8 mouse cellular contexts compared by ENCODE assay signal in the genomic region with DNA sequence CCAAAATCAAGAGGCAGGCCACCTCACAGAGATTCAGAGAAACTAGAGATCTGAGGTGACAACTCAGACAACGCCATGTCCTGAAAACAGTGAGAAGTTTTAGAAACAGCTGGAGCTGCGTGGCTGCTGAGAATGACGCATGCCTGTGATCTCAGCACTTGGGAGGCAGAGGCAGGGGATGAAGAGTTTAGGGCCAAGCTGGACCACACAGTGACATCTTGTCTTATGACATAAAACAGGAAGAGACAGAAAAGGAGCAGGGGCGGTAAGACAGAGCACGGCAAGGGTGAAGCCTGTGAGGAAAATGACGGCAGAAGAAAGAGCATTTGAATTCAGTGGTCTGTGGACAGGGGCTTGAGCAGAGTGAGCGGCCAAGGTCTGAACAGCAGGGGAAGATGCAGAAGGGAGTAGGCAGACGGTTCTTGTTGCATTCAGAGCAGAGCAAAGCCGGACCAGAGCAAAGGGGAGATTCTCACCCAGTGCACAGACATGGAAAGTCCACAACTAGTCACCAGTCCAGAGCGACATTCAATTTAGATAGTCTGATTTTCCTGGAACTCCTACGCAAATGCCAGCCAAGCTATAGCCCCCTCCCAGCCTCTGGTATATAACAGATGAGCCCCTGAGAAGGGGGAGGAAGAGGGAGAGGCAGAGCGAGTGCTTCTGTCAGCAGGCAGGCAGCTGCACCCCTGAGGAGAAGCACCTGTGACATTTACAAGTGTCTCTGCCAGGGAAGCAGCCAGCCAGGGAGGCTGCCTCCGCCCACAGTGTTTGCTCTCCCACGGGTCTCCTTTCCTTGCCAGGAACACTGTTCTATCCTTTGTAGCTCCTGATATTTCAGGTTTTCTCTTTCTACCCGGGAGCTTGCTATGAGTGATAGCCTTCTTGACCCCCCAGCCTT. TPM values are rescaled to one million over a fixed set of nuclear protein-coding genes. Genes with fewer than 3 reads are reported as not detected.
DNase-seq lines count a peak whose midpoint lies in the region; ATAC-seq and TF ChIP-seq lines count a peak whose summit lies in the region.

No protein-coding gene starts in this region.

- no peaks in the 10 kb centered on the region for H3K36me3 ChIP-seq in forebrain, embryonic 13.5 days (ENCODE audit: poor library complexity, severe bottlenecking)
- no peaks in the 10 kb centered on the region for H3K36me3 ChIP-seq in forebrain, embryonic 15.5 days
- H3K36me3 ChIP-seq in midbrain, postnatal 0 days (ENCODE audit: insufficient read depth, low read length): no peaks in the 10 kb centered on the region

- H3K4me1 ChIP-seq in forebrain, embryonic 13.5 days: no peaks in the 10 kb centered on the region
- H3K4me1 ChIP-seq in forebrain, embryonic 15.5 days: peaks cover 8% of the 10 kb centered on the region
- H3K4me1 ChIP-seq in midbrain, postnatal 0 days (ENCODE audit: insufficient read depth, low read length): no peaks in the 10 kb centered on the region

- WGBS in forebrain, embryonic 13.5 days: 57% methylated on average over 15 of the region's 15 CpGs
- 58% methylated on average over 15 of the region's 15 CpGs for WGBS in forebrain, embryonic 15.5 days
- 50% methylated on average over 15 of the region's 15 CpGs for WGBS in midbrain, postnatal 0 days

- no peak overlapping the region for H3K27ac ChIP-seq in forebrain, embryonic 13.5 days
- H3K27ac ChIP-seq in forebrain, embryonic 15.5 days (replicated peaks): no peak overlapping the region
- no peak overlapping the region for H3K27ac ChIP-seq in midbrain, postnatal 0 days (ENCODE audit: low read depth, low read length)

- ATAC-seq in forebrain, embryonic 13.5 days: 0 out of 2 replicates have a peak, but pooled peaks have one; percentile 36
- no peak for ATAC-seq in forebrain, embryonic 15.5 days (replicated peaks)
- ATAC-seq in midbrain, postnatal 0 days (ENCODE audit: low FRiP score): no peak
- ATAC-seq in CD4-positive, CD25-positive, alpha-beta regulatory T cell, adult 4 months: no peak

- H3K4me2 ChIP-seq in forebrain, embryonic 13.5 days: no peak overlapping the region
- H3K4me2 ChIP-seq in forebrain, embryonic 15.5 days (replicated peaks): no peak overlapping the region
- no peak overlapping the region for H3K4me2 ChIP-seq in midbrain, postnatal 0 days (ENCODE audit: low read depth, low read length, poor library complexity, severe bottlenecking)

- no peaks in the 10 kb centered on the region for H3K9me3 ChIP-seq in forebrain, embryonic 13.5 days (replicated peaks)
- no peaks in the 10 kb centered on the region for H3K9me3 ChIP-seq in forebrain, embryonic 15.5 days
- no peaks in the 10 kb centered on the region for H3K9me3 ChIP-seq in midbrain, postnatal 0 days (ENCODE audit: low read length)

- no peaks in the 10 kb centered on the region for H3K27me3 ChIP-seq in forebrain, embryonic 13.5 days
- H3K27me3 ChIP-seq in forebrain, embryonic 15.5 days: no peaks in the 10 kb centered on the region
- no peaks in the 10 kb centered on the region for H3K27me3 ChIP-seq in midbrain, postnatal 0 days (ENCODE audit: insufficient read depth, low read length)

- H3K9ac ChIP-seq in forebrain, embryonic 13.5 days: no peak overlapping the region
- H3K9ac ChIP-seq in forebrain, embryonic 15.5 days (replicated peaks): no peak overlapping the region
- H3K9ac ChIP-seq in midbrain, postnatal 0 days (replicated peaks; ENCODE audit: low read length, poor library complexity, severe bottlenecking): no peak overlapping the region

- no peak overlapping the region for H3K4me3 ChIP-seq in forebrain, embryonic 13.5 days
- H3K4me3 ChIP-seq in forebrain, embryonic 15.5 days: no peak overlapping the region
- H3K4me3 ChIP-seq in midbrain, postnatal 0 days (ENCODE audit: low read depth, low read length): no peak overlapping the region

- peak; percentile 53 for DNase-seq in urinary bladder, postnatal 14 days (ENCODE audit: low spot score)
- no peak for DNase-seq in urinary bladder, postnatal 10 days (ENCODE audit: low spot score)
- DNase-seq in kidney, postnatal 14 days: peak; percentile 54
- peak; percentile 35 for DNase-seq in midbrain, postnatal 0 days (ENCODE audit: low spot score)
- DNase-seq in liver: no peak

- TF ChIP-seq CTCF in midbrain, postnatal 0 days (IDR thresholded peaks at IDR 0.05): no peak

RNA-seq across cellular contexts. Expression of gene Car12, which starts 19.6 kb away (rescaled TPM):
- 2.5 and 3.1 TPM in 2 replicates for polyA plus RNA-seq in forebrain, embryonic 13.5 days (2015; fragmentation: Nextera tagmentation; extraction: Ambion mirVana)
- polyA plus RNA-seq in forebrain, embryonic 15.5 days (2015; fragmentation: Nextera tagmentation; extraction: Ambion mirVana): 3.6 and 6.4 TPM in 2 replicates
- 2.8 and 6.6 TPM in 2 replicates for total RNA-seq in midbrain, postnatal 0 days (2014; rRNA removed)
- polyA plus RNA-seq in midbrain, postnatal 0 days (2015; fragmentation: Nextera tagmentation; extraction: Ambion mirVana): 0.32 and 0.79 TPM in 2 replicates
- polyA plus RNA-seq in CD4-positive, CD25-positive, alpha-beta regulatory T cell, adult 4 months (2017; shearing (Covaris generic)): 10 to 100 TPM in 1 of 2 experiments, 1 to 10 TPM in 1; 7.5 to 11.4 TPM

Comparison
In these comparisons a context has a peak if more than half of its experiments do, and no peak if none do; other contexts are left out.
1. DNase-seq: peak in urinary bladder, postnatal 14 days (single experiment), kidney, postnatal 14 days (single experiment) and midbrain, postnatal 0 days (single experiment); none in urinary bladder, postnatal 10 days (single experiment) and liver (single experiment).